Mouse (Mus musculus) myocyte (in vitro differentiated cells): ENCODE data around the gene Izumo2.

ENCODE experiments used
- CEBPB ChIP-seq: IDR thresholded peaks from 2 replicates; pipeline ENCODE4 v1.6.1; 2011; ENCODE audit warnings: mild to moderate bottlenecking, moderate library complexity; ENCODE audit not compliant: poor library complexity, insufficient read depth, severe bottlenecking
- E2F4 ChIP-seq: IDR thresholded peaks from one replicate; pipeline ENCODE4 v1.6.1; 2011; ENCODE audit warnings: mild to moderate bottlenecking, control low read depth, moderate library complexity; ENCODE audit not compliant: insufficient read depth
- MAX ChIP-seq: IDR thresholded peaks from one replicate; pipeline ENCODE4 v1.6.1; 2011; ENCODE audit warnings: low read depth, mild to moderate bottlenecking, control low read depth
- MYOD1 ChIP-seq, 3 experiments: IDR thresholded peaks; one replicate each; pipeline ENCODE4 v1.6.1; 2011; ENCODE audit warnings: control low read depth in 2 of 3, low read depth in 2 of 3, mild to moderate bottlenecking in 2 of 3, moderate library complexity in 1 of 3; ENCODE audit not compliant: insufficient read length in 2 of 3, control insufficient read depth in 1 of 3
- MYOG ChIP-seq, 3 experiments: IDR thresholded peaks; one replicate each; pipeline ENCODE4 v1.6.1; 2011; ENCODE audit warnings: control low read depth in 2 of 3, low read depth in 2 of 3, mild to moderate bottlenecking in 2 of 3; ENCODE audit not compliant: insufficient read length in 2 of 3, control insufficient read depth in 1 of 3, insufficient read depth in 1 of 3
- POLR2A ChIP-seq: IDR thresholded peaks from one replicate; pipeline ENCODE4 v1.6.1; 2011; ENCODE audit warnings: low read depth, mild to moderate bottlenecking, control low read depth, moderate library complexity; ENCODE audit not compliant: insufficient read length
- POLR2AphosphoS2 ChIP-seq: IDR thresholded peaks from one replicate; pipeline ENCODE4 v1.6.1; 2011; ENCODE audit warnings: low read depth, control low read depth; ENCODE audit not compliant: insufficient read length
- SRF ChIP-seq: IDR thresholded peaks from one replicate; pipeline ENCODE4 v1.6.1; 2011; ENCODE audit warnings: low read depth; ENCODE audit not compliant: control insufficient read depth, insufficient read length
- TCF12 ChIP-seq: IDR thresholded peaks from one replicate; pipeline ENCODE4 v1.6.1; 2011; ENCODE audit warnings: mild to moderate bottlenecking, control low read depth; ENCODE audit not compliant: poor library complexity, insufficient read depth, severe bottlenecking
- USF1 ChIP-seq: IDR thresholded peaks from one replicate; pipeline ENCODE4 v1.6.1; 2011; ENCODE audit warnings: low read depth, mild to moderate bottlenecking, control low read depth, moderate library complexity

DNA sequence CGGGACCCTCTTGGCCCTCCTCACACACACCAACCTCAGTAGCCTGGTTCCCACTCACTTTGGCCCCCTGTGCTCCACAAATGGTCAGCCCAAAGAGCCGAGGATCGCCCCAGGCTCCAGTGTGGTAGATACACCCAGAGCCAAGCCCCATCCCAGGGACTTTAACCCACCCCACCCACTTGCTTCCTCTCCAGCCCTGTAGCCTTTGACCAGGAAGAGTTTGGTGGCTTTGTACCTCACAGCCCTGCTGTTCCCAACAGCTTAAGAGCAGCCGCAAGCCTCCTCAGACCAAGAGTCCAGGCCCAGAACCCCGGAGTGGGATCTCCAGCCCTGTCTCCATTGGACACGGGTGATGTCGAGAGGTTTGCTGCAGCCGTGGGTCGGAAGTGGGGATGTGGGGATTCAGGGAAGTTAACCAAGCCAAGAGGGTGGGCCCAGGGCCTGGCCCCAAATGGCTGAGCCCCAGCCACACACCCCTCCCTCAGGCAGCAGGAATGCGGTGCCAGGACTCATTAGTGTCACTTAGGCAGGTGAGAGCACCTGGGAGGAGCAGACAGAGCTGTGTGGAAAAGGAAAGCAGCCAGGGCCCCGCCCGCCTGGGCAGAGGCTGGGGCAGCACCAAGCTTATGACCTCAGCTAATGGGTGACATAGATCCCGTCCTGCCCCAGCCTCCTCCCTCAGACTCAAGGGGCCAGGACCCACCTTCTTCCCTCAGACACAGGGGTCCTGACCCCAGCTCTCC, 40.4 kb upstream of the Izumo2 start:
- TF ChIP-seq POLR2A (no peak), MAX (no peak), USF1 (no peak), SRF (no peak), MYOG (IDR thresholded peaks at IDR 0.05; ENCODE audit: control insufficient read depth in 1 of 3, insufficient read depth in 1 of 3, insufficient read length in 2 of 3, low read depth in 2 of 3) (no peak), E2F4 (no peak), TCF12 (no peak), POLR2AphosphoS2 (no peak), CEBPB (no peak), MYOD1 (IDR thresholded peaks at IDR 0.05; ENCODE audit: control insufficient read depth in 1 of 3, insufficient read length in 2 of 3, low read depth in 2 of 3) (no peak)
